8 mouse cellular contexts compared by ENCODE assay signal in genomic region chr14:56886594-56887513, GRCm38 (mm10). TPM values are rescaled to one million over a fixed set of nuclear protein-coding genes. Genes with fewer than 3 reads are reported as not detected.
DNase-seq lines count a peak whose midpoint lies in the region; ATAC-seq lines count a peak whose summit lies in the region.
"Not testable (repeated sequence)": the region's sequence is repeated elsewhere in the genome, so short reads cannot be mapped to it uniquely, and the experiment has no call there.

Gene Zmym2 (plus strand): TSS chr14:56886653.

- peak; percentile 81 for DNase-seq in NIH3T3 (ENCODE audit: low read depth)
- peak; percentile 85 to 87 for DNase-seq in cerebellum, postnatal 10 days
- DNase-seq in frontal cortex, postnatal 10 days (ENCODE audit: low spot score in 2 of 2) = peak; percentile 67 to 75
- peak; percentile 81 for DNase-seq in hindbrain, embryonic 11.5 days (ENCODE audit: low spot score)
- peak; percentile 69 to 82 for DNase-seq in layer of hippocampus, postnatal 14 days (ENCODE audit: low spot score in 2 of 2)
- peak; percentile 86 for DNase-seq in lung, postnatal 10 days
- DNase-seq in ovary, postnatal 14 days (ENCODE audit: low spot score) = peak; percentile 46
- DNase-seq in thymus, postnatal 10 days (ENCODE audit: low spot score in 2 of 2) = peak; percentile 67 to 75

- peak within 1 kb of the TSS; percentile 99 for H3K27ac ChIP-seq in hindbrain, embryonic 11.5 days (ENCODE audit: low read depth, low read length)

- peak within 1 kb of the TSS; percentile 56 for H3K4me2 ChIP-seq in hindbrain, embryonic 11.5 days (replicated peaks; ENCODE audit: low read depth, low read length)

- H3K4me1 ChIP-seq in hindbrain, embryonic 11.5 days (replicated peaks; ENCODE audit: control insufficient read depth, insufficient read depth, low read length) = not testable (repeated sequence)

- H3K27me3 ChIP-seq in hindbrain, embryonic 11.5 days (ENCODE audit: control insufficient read depth, insufficient read depth, low read length) = not testable (repeated sequence)

- not testable (repeated sequence) for H3K36me3 ChIP-seq in hindbrain, embryonic 11.5 days (ENCODE audit: control insufficient read depth, insufficient read depth, low read length)

- H3K9me3 ChIP-seq in hindbrain, embryonic 11.5 days (ENCODE audit: control insufficient read depth, low read length) = not testable (repeated sequence)

- peak within 1 kb of the TSS; percentile 84 for H3K4me3 ChIP-seq in hindbrain, embryonic 11.5 days (ENCODE audit: low read depth, low read length)

- peak; percentile 17 for ATAC-seq in hindbrain, embryonic 11.5 days (ENCODE audit: low FRiP score)

- peak within 1 kb of the TSS; percentile 93 for H3K9ac ChIP-seq in hindbrain, embryonic 11.5 days (ENCODE audit: low read depth, low read length)

- WGBS in hindbrain, embryonic 11.5 days = under 1% methylated on average over 43 of the region's 87 CpGs

RNA-seq across cellular contexts. Expression of gene Zmym2, which starts in this region (rescaled TPM):
- 60.1 and 74.4 TPM in 2 replicates for polyA plus RNA-seq in hindbrain, embryonic 11.5 days (2014; fragmentation: Nextera tagmentation; extraction: Ambion mirVana)
- total RNA-seq in layer of hippocampus, postnatal 14 days (2021) = 10 to 100 TPM; 88.0 to 91.7 TPM

Comparison
In these comparisons a context has a peak if more than half of its experiments do, and no peak if none do; other contexts are left out.
1. Peak in every context shown above with its lines: DNase-seq, ATAC-seq, H3K4me3 ChIP-seq and H3K27ac ChIP-seq.